Mouse (Mus musculus) B cell, adult 62 days (primary cell): Measurements from ENCODE around the gene Cep126. TPM values are rescaled to one million over a fixed set of nuclear protein-coding genes. Genes with fewer than 3 reads are reported as not detected.

Experiments
- total RNA-seq: library from RNA; stranded (reverse); gene quantifications from 4 replicates; pipeline ENCODE4 v1.2.4, GENCODE M21; 2023

Cep126 gene
- not detected in 4 replicates for total RNA-seq

GRCm38 (mm10) chr9:8134117-8134574, at the start of gene Cep126:
Gene Cep126, minus strand, starts transcription at chr9:8134294.

GRCm38 (mm10) chr9:8042338-8043043, 91.6 kb downstream of the Cep126 start, which contains the start of gene Cfap300:
Gene Cfap300, minus strand, starts transcription at chr9:8042823.

Other genes with a start within 250 kb of the Cep126 start
- gene Yap1, start 129.7 kb downstream of the Cep126 start, total RNA-seq, result not detected in 4 replicates
- gene Cfap300, start 91.5 kb downstream of the Cep126 start, total RNA-seq, result 1.3 TPM in 1 of 4 replicates, not detected in the others